Mouse (Mus musculus): Measurements from ENCODE around the gene Mex3d. TPM values are rescaled to one million over a fixed set of nuclear protein-coding genes. Genes with fewer than 3 reads are reported as not detected.

Gene Mex3d
- polyA plus RNA-seq, 1 experiment: 7.9 TPM

DNA sequence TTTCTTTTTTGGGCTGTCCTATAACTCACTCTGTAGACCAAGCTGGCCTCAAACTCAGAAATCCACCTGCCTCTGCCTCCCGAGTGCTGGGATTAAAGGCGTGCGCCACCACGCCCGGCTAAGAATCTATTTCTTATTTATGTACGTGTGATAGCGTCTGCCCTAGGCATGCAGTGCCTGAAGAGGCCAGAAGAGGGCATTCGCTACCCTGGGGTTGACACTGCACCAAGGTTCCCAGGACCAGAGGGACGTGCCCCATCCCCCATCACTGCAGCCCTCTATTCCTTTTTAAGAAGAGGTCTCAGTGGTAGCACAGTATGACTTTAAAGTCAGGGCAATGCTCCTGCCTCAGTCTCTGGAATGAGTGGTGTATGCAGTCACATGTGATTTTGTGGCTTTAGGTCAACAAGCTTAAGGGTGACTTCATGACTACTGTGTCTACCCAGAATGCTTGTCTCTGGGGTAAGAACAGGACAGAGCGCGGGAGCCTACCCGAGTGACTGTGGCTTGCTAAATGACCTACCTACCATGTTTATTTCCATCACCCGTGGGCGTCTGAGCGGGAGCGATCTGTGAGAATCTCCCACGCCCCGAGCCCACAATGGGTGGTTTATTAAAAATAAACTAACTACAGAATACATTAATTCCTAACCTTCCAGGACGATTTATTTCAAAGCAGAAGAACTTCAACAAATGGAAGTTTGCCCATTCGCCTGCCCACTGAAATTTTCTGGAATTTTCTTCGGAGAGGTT, 17.3 kb downstream of the Mex3d start:
- no peaks in the 10 kb centered on the region for H3K36me3 ChIP-seq (ENCODE audit: control insufficient read depth, insufficient read depth, low read length)
- H3K4me1 ChIP-seq (ENCODE audit: control insufficient read depth, insufficient read depth, low read length): no peaks in the 10 kb centered on the region
- no peak overlapping the region for H3K27ac ChIP-seq (ENCODE audit: insufficient read depth, low read depth, low read length)
- no peak overlapping the region for H3K4me3 ChIP-seq (ENCODE audit: insufficient read depth, low read depth, low read length)
- TF ChIP-seq CTCF (conservative IDR thresholded peaks at IDR 0.05; ENCODE audit: insufficient read depth, insufficient read length, low read depth, low read length): peak; percentile 50
- TF ChIP-seq POLR2A (IDR thresholded peaks at IDR 0.05; ENCODE audit: low read depth, low read length): no peak
- no peak for DNase-seq
- no peaks in the 10 kb centered on the region for H3K27me3 ChIP-seq (replicated peaks; ENCODE audit: control insufficient read depth, insufficient read depth, low read length)
- 74% methylated on average over 21 of the region's 21 CpGs for WGBS

DNA sequence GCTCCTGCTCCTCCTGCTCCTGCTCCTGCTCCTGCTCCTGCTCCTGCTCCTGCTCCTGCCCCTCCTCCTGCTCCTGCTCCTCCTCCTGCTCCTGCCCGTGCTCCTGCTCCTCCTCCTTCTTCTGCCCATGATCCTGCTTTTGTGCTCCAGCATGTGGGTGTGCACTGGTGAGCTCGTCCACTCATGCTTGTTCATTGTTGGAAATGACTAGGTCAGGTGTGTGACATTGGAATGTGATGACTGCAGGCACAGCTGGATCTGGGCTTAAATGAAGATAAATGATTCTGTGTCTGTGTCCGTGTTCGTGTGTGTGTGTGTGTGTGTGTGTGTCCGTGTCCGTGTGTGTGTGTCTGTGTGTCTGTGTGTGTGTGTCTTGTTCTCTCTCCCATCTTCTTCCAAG, 19.1 kb downstream of the Mex3d start:
- H3K36me3 ChIP-seq (ENCODE audit: control insufficient read depth, insufficient read depth, low read length): no peaks in the 10 kb centered on the region
- H3K4me1 ChIP-seq (ENCODE audit: control insufficient read depth, insufficient read depth, low read length): no peaks in the 10 kb centered on the region
- no peak for DNase-seq
- H3K4me3 ChIP-seq (ENCODE audit: insufficient read depth, low read depth, low read length): no peak overlapping the region
- 83% methylated on average over 6 of the region's 6 CpGs for WGBS
- TF ChIP-seq POLR2A (IDR thresholded peaks at IDR 0.05; ENCODE audit: low read depth, low read length) (no peak), CTCF (conservative IDR thresholded peaks at IDR 0.05; ENCODE audit: insufficient read depth, insufficient read length, low read depth, low read length) (no peak)
- H3K27me3 ChIP-seq (replicated peaks; ENCODE audit: control insufficient read depth, insufficient read depth, low read length): no peaks in the 10 kb centered on the region
- no peak overlapping the region for H3K27ac ChIP-seq (ENCODE audit: insufficient read depth, low read depth, low read length)

GRCm38 (mm10) chr10:80367954-80368353, 19.5 kb downstream of the Mex3d start:
- no peak for TF ChIP-seq CTCF (conservative IDR thresholded peaks at IDR 0.05; ENCODE audit: insufficient read depth, insufficient read length, low read depth, low read length)
- TF ChIP-seq POLR2A (IDR thresholded peaks at IDR 0.05; ENCODE audit: low read depth, low read length): no peak
- Histone ChIP-seq H3K4me3 (ENCODE audit: insufficient read depth, low read depth, low read length) (no peak overlapping the region), H3K27ac (ENCODE audit: insufficient read depth, low read depth, low read length) (no peak overlapping the region), H3K4me1 (ENCODE audit: control insufficient read depth, insufficient read depth, low read length) (no peaks in the 10 kb centered on the region), H3K27me3 (replicated peaks; ENCODE audit: control insufficient read depth, insufficient read depth, low read length) (no peaks in the 10 kb centered on the region), H3K36me3 (ENCODE audit: control insufficient read depth, insufficient read depth, low read length) (no peaks in the 10 kb centered on the region)
- peak; percentile 62 for DNase-seq
- WGBS: 32% methylated on average over 5 of the region's 5 CpGs

GRCm38 (mm10) chr10:80365736-80366135, 21.7 kb downstream of the Mex3d start:
- no peak overlapping the region for H3K27ac ChIP-seq (ENCODE audit: insufficient read depth, low read depth, low read length)
- H3K36me3 ChIP-seq (ENCODE audit: control insufficient read depth, insufficient read depth, low read length): no peaks in the 10 kb centered on the region
- H3K4me3 ChIP-seq (ENCODE audit: insufficient read depth, low read depth, low read length): no peak overlapping the region
- no peak for TF ChIP-seq POLR2A (IDR thresholded peaks at IDR 0.05; ENCODE audit: low read depth, low read length)
- no peak for TF ChIP-seq CTCF (conservative IDR thresholded peaks at IDR 0.05; ENCODE audit: insufficient read depth, insufficient read length, low read depth, low read length)
- H3K27me3 ChIP-seq (replicated peaks; ENCODE audit: control insufficient read depth, insufficient read depth, low read length): no peaks in the 10 kb centered on the region
- H3K4me1 ChIP-seq (ENCODE audit: control insufficient read depth, insufficient read depth, low read length): no peaks in the 10 kb centered on the region
- DNase-seq: no peak
- 76% methylated on average over 6 of the region's 6 CpGs for WGBS

- no peaks in the 10 kb centered on the region for H3K27me3 ChIP-seq (replicated peaks; ENCODE audit: control insufficient read depth, insufficient read depth, low read length)
- no peak overlapping the region for H3K4me3 ChIP-seq (ENCODE audit: insufficient read depth, low read depth, low read length)
- no peak for DNase-seq
- no peak overlapping the region for H3K27ac ChIP-seq (ENCODE audit: insufficient read depth, low read depth, low read length)
- TF ChIP-seq POLR2A (IDR thresholded peaks at IDR 0.05; ENCODE audit: low read depth, low read length) (no peak), CTCF (conservative IDR thresholded peaks at IDR 0.05; ENCODE audit: insufficient read depth, insufficient read length, low read depth, low read length) (no peak)
- no peaks in the 10 kb centered on the region for H3K36me3 ChIP-seq (ENCODE audit: control insufficient read depth, insufficient read depth, low read length)
- 31% methylated on average over 6 of the region's 6 CpGs for WGBS
- H3K4me1 ChIP-seq (ENCODE audit: control insufficient read depth, insufficient read depth, low read length): no peaks in the 10 kb centered on the region
Observed at GRCm38 (mm10) chr10:80363734-80364133, 23.7 kb downstream of the Mex3d start.

DNA sequence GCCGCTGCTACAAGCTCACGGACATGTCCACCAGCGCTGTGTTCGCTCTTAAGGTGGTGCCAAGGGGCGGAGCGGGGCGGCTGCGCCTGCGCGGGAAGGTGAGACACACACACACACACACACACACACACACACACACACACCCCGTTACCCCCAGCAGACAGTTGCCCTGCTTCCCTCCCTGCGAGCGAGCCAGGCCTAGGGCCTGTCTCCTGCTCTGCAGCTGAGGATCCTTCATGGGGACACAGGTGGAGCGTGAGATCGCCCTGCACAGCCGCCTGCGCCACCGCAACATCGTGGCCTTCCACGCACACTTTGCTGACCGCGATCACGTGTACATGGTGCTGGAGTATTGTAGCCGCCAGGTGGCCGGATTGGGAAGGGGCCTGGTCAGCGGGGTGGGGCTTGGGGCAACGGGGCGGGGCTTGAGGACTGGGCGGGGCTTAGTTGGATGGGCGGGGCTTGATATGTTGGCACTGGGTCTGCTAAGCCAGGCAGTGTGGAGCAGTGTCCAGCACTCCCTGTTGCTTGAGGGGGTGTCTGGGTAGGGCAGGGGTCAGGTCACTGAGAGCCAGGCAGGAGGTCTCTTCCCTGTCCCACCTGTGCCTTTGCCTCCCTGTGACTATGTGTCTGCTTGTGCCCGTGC, 29.3 kb downstream of the Mex3d start:
- H3K27ac ChIP-seq (ENCODE audit: insufficient read depth, low read depth, low read length): no peak overlapping the region
- 8% methylated on average over 31 of the region's 31 CpGs for WGBS
- no peaks in the 10 kb centered on the region for H3K4me1 ChIP-seq (ENCODE audit: control insufficient read depth, insufficient read depth, low read length)
- TF ChIP-seq CTCF (conservative IDR thresholded peaks at IDR 0.05; ENCODE audit: insufficient read depth, insufficient read length, low read depth, low read length) (peak; percentile 28; the same call in 1 of the 2 replicates), POLR2A (IDR thresholded peaks at IDR 0.05; ENCODE audit: low read depth, low read length) (no peak)
- DNase-seq: peak; percentile 77
- H3K36me3 ChIP-seq (ENCODE audit: control insufficient read depth, insufficient read depth, low read length): no peaks in the 10 kb centered on the region
- no peaks in the 10 kb centered on the region for H3K27me3 ChIP-seq (replicated peaks; ENCODE audit: control insufficient read depth, insufficient read depth, low read length)
- peak overlapping the region; percentile 5; the same call in 1 of the 2 replicates for H3K4me3 ChIP-seq (ENCODE audit: insufficient read depth, low read depth, low read length)

DNA sequence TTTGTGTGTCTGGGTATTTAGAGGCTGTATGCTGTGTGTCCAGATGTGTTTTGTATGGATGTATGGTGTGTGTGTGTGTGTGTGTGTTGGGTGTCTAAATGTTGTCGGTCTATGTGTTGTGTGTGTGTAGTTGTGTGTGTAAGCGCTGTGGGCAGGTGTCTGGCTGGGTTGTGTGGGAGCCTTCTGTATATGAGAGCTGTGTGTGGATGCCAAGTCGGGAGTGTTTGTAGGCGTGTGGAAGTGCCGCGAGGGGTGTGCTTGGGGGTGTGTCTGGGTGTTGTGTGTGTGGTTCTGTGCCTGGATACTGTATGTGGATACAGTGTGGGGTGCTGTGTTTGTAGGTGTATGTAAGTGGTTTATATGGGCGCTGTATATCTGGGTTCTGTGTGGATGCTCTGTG, 30.1 kb downstream of the Mex3d start:
- WGBS: 30% methylated on average over 7 of the region's 7 CpGs
- H3K4me1 ChIP-seq (ENCODE audit: control insufficient read depth, insufficient read depth, low read length): no peaks in the 10 kb centered on the region
- no peak overlapping the region for H3K27ac ChIP-seq (ENCODE audit: insufficient read depth, low read depth, low read length)
- no peak for TF ChIP-seq CTCF (conservative IDR thresholded peaks at IDR 0.05; ENCODE audit: insufficient read depth, insufficient read length, low read depth, low read length)
- TF ChIP-seq POLR2A (IDR thresholded peaks at IDR 0.05; ENCODE audit: low read depth, low read length): no peak
- no peaks in the 10 kb centered on the region for H3K27me3 ChIP-seq (replicated peaks; ENCODE audit: control insufficient read depth, insufficient read depth, low read length)
- H3K36me3 ChIP-seq (ENCODE audit: control insufficient read depth, insufficient read depth, low read length): no peaks in the 10 kb centered on the region
- DNase-seq: no peak
- H3K4me3 ChIP-seq (ENCODE audit: insufficient read depth, low read depth, low read length): no peak overlapping the region
